Mouse (Mus musculus) bone marrow macrophage, adult 2 months (primary cell): ENCODE results near the gene 1700001C19Rik.

ENCODE experiments used
- CTCF ChIP-seq: IDR thresholded peaks from 2 replicates; pipeline ENCODE4 v1.5.1; 2012; ENCODE audit warnings: low read depth, mild to moderate bottlenecking, low read length, moderate library complexity
- POLR2A ChIP-seq: IDR thresholded peaks from 2 replicates; pipeline ENCODE4 v1.6.1; 2012; ENCODE audit warnings: mild to moderate bottlenecking, low read depth, low read length, borderline replicate concordance

DNA sequence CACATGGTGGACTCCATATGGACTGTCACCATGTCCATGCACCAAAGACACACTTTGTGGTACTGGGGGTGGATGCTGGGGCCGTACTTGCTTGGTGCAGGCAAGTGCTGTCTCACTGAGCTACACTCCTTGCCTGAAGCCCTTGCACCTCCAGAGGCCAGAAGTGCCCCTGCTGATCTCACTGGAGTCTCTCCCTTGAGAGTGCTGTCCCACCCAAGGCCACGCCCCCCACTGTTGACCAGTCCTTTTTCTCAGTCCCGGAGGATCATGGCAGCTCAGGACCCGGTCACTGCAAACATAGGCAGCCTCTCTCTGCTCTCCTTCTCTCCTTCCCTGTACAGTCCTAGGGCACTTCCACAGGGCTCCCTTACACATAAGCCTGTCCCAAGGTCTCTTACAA is 37.1 kb upstream of the 1700001C19Rik start:
- TF ChIP-seq CTCF = no peak
- no peak for TF ChIP-seq POLR2A
